Mouse (Mus musculus): ENCODE results near the gene Tent4b.

- TF ChIP-seq GATA1 (IDR thresholded peaks at IDR 0.05; ENCODE audit: low read length) (no peak), TAL1 (IDR thresholded peaks at IDR 0.05; ENCODE audit: low read length) (peak; percentile 57)
Observed at GRCm38 (mm10) chr8:88279670-88280069, 80.7 kb downstream of the Tent4b start.

Data from erythroblast, embryonic 14.5 days (primary cell).